Mouse (Mus musculus) heart, postnatal 36 days (tissue): ENCODE measurements around the gene Gimd1. TPM values are rescaled to one million over a fixed set of nuclear protein-coding genes. Genes with fewer than 3 reads are reported as not detected.

Experiments used
- total RNA-seq, 2 experiments: library from RNA; stranded (reverse); gene quantifications; 2 replicates each; pipeline ENCODE4 v1.2.3; 2021

Gene Gimd1
- total RNA-seq, 2 experiments from 2014 or later = not detected

Other genes with a start within 250 kb of the Gimd1 start
- 10 to 100 TPM; 13.3 to 13.6 TPM for gene Tbck, start 54.3 kb downstream of the Gimd1 start, total RNA-seq
- 10 to 100 TPM; 51.6 to 55.6 TPM for gene Aimp1, start 54.5 kb downstream of the Gimd1 start, total RNA-seq